Mouse (Mus musculus): ENCODE results near the gene Slc4a10. TPM values are rescaled to one million over a fixed set of nuclear protein-coding genes. Genes with fewer than 3 reads are reported as not detected.

The Slc4a10 gene
- polyA plus RNA-seq, 1 experiment: 0.33 TPM

GRCm38 (mm10) chr2:62363606-62364005, 317.3 kb downstream of the Slc4a10 start:
- Histone ChIP-seq H3K4me1 (ENCODE audit: control insufficient read depth, insufficient read depth, low read length) (no peaks in the 10 kb centered on the region), H3K27me3 (ENCODE audit: control insufficient read depth, insufficient read depth, low read length) (no peaks in the 10 kb centered on the region), H3K4me3 (ENCODE audit: control insufficient read depth, low read depth, low read length) (no peak overlapping the region), H3K27ac (ENCODE audit: control insufficient read depth, insufficient read depth, low read depth, low read length) (no peak overlapping the region), H3K36me3 (ENCODE audit: control insufficient read depth, insufficient read depth, low read length) (no peaks in the 10 kb centered on the region)
- no peak for TF ChIP-seq POLR2A (IDR thresholded peaks at IDR 0.05; ENCODE audit: control insufficient read depth, low read depth, low read length)
- TF ChIP-seq CTCF (IDR thresholded peaks at IDR 0.05; ENCODE audit: control insufficient read depth, insufficient read depth, insufficient replicate concordance, low read depth, low read length): no peak

DNA sequence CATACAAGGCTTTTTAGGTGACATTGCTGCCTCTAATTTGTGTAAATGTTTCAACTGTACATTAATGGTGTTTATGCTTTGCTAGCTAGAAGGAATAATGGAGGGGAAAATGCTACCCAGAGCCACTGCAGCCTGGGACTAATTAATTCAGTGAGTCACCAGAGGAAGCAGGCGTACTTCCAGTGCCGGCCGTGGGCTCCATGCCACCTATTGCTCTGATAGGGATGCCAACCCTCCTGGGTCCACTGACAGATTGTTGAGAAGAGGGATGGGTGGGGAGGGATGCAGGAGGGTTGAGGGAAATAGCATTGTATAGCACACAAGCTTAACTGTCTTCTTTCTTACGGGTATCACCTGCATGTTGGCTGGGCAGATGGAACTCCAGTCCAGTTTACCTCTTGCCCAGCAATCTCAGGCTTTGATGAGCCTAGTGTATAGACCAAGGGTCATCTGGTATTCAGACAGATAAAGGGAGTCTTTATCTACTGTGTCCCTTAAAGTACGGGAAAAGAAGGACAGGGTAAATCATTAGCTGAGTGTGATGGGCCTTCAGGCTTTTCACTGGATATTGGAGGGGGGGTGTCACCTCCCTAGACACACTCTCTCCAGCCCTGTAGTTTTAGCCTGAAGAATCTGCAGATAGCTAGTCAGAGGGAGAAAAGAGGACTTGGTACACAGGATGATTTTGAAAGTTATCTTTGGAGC, 322.2 kb downstream of the Slc4a10 start:
- Histone ChIP-seq H3K4me1 (ENCODE audit: control insufficient read depth, insufficient read depth, low read length) (no peaks in the 10 kb centered on the region), H3K27me3 (ENCODE audit: control insufficient read depth, insufficient read depth, low read length) (no peaks in the 10 kb centered on the region), H3K27ac (ENCODE audit: control insufficient read depth, insufficient read depth, low read depth, low read length) (no peak overlapping the region), H3K4me3 (ENCODE audit: control insufficient read depth, low read depth, low read length) (no peak overlapping the region), H3K36me3 (ENCODE audit: control insufficient read depth, insufficient read depth, low read length) (no peaks in the 10 kb centered on the region)
- TF ChIP-seq POLR2A (IDR thresholded peaks at IDR 0.05; ENCODE audit: control insufficient read depth, low read depth, low read length) (no peak), CTCF (IDR thresholded peaks at IDR 0.05; ENCODE audit: control insufficient read depth, insufficient read depth, insufficient replicate concordance, low read depth, low read length) (no peak)

DNA sequence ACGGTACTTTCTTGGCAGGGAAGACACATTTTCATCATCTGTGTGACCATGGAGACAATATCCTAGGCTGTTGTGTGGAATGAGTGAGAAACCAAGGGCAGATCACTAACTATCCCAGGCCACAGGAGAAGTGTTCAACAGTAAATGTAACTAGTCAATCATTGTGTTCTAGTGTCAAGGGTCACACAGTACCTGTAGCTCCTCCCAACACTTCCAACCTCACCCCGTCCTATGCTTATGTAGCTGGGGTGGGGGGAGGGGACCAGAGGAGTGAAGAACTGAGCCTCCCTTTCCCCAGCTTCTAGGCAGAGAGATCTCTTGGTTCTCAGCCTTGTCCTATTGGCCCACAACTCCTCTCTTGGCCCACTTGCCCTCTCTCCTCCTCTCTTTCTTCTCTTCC, 323.8 kb downstream of the Slc4a10 start:
- Histone ChIP-seq H3K27me3 (ENCODE audit: control insufficient read depth, insufficient read depth, low read length) (no peaks in the 10 kb centered on the region), H3K36me3 (ENCODE audit: control insufficient read depth, insufficient read depth, low read length) (no peaks in the 10 kb centered on the region), H3K4me3 (ENCODE audit: control insufficient read depth, low read depth, low read length) (no peak overlapping the region), H3K27ac (ENCODE audit: control insufficient read depth, insufficient read depth, low read depth, low read length) (no peak overlapping the region), H3K4me1 (ENCODE audit: control insufficient read depth, insufficient read depth, low read length) (no peaks in the 10 kb centered on the region)
- TF ChIP-seq POLR2A (IDR thresholded peaks at IDR 0.05; ENCODE audit: control insufficient read depth, low read depth, low read length) (no peak), CTCF (IDR thresholded peaks at IDR 0.05; ENCODE audit: control insufficient read depth, insufficient read depth, insufficient replicate concordance, low read depth, low read length) (no peak)

- no peak for TF ChIP-seq POLR2A (IDR thresholded peaks at IDR 0.05; ENCODE audit: control insufficient read depth, low read depth, low read length)
- TF ChIP-seq CTCF (IDR thresholded peaks at IDR 0.05; ENCODE audit: control insufficient read depth, insufficient read depth, insufficient replicate concordance, low read depth, low read length): no peak
- Histone ChIP-seq H3K4me1 (ENCODE audit: control insufficient read depth, insufficient read depth, low read length) (no peaks in the 10 kb centered on the region), H3K27me3 (ENCODE audit: control insufficient read depth, insufficient read depth, low read length) (no peaks in the 10 kb centered on the region), H3K27ac (ENCODE audit: control insufficient read depth, insufficient read depth, low read depth, low read length) (no peak overlapping the region), H3K4me3 (ENCODE audit: control insufficient read depth, low read depth, low read length) (no peak overlapping the region), H3K36me3 (ENCODE audit: control insufficient read depth, insufficient read depth, low read length) (no peaks in the 10 kb centered on the region)
Measured at GRCm38 (mm10) chr2:62373692-62374091, 327.4 kb downstream of the Slc4a10 start.

Other genes starting within 250 kb of the Slc4a10 start
- gene Tbr1, start 243.5 kb upstream of the Slc4a10 start, polyA plus RNA-seq (2012; rRNA removed): 0.68 and 0.89 TPM in 2 replicates